Mouse (Mus musculus) lung, embryonic 16.5 days (tissue): ENCODE measurements around the gene Cdc42ep3. TPM values are rescaled to one million over a fixed set of nuclear protein-coding genes. Genes with fewer than 3 reads are reported as not detected.
A peak's percentile ranks its signal among the peaks of the same experiment; 100 is the strongest.

ENCODE experiments used
- ATAC-seq: fragments of 200-750 bp; cut with Nextera tagmentation; 2 replicates; pipeline ENCODE4 v1.8.0; 2017; ENCODE audit warnings: low read depth, mild to moderate bottlenecking, moderate library complexity
- H3K27ac ChIP-seq: fragments of 300-500 bp; sonication (generic); 2 replicates; pipeline ENCODE4 v1.5.1; 2014; ENCODE audit warnings: mild to moderate bottlenecking, control low read depth, low read length
- H3K27me3 ChIP-seq: fragments of 300-500 bp; sonication (generic); 2 replicates; pipeline ENCODE4 v1.6.1; 2014; ENCODE audit warnings: low read depth, low read length, mixed read lengths; ENCODE audit not compliant: control insufficient read depth, insufficient read depth
- H3K36me3 ChIP-seq: fragments of 300-500 bp; sonication (generic); 2 replicates; pipeline ENCODE4 v1.6.1; 2014; ENCODE audit warnings: low read length; ENCODE audit not compliant: control insufficient read depth, insufficient read depth
- H3K4me1 ChIP-seq: fragments of 300-500 bp; sonication (generic); replicated peaks from 2 replicates; pipeline ENCODE4 v1.6.1; 2014; ENCODE audit warnings: low read length, mixed read lengths; ENCODE audit not compliant: control insufficient read depth, insufficient read depth
- H3K4me2 ChIP-seq: fragments of 300-500 bp; sonication (generic); 2 replicates; pipeline ENCODE4 v1.6.1; 2014; ENCODE audit warnings: low read depth, low read length, control low read depth
- H3K4me3 ChIP-seq: fragments of 300-500 bp; sonication (generic); 2 replicates; pipeline ENCODE4 v1.5.1; 2014; ENCODE audit warnings: mild to moderate bottlenecking, low read length, control low read depth
- H3K9ac ChIP-seq: fragments of 300-500 bp; sonication (generic); 2 replicates; pipeline ENCODE4 v1.6.1; 2014; ENCODE audit warnings: low read length, control low read depth
- H3K9me3 ChIP-seq: fragments of 300-500 bp; sonication (generic); 2 replicates; pipeline ENCODE4 v1.6.1; 2016; ENCODE audit warnings: low read length; ENCODE audit not compliant: control insufficient read depth
- WGBS: fragments of 180-500 bp; shearing (Covaris S2); extraction: QIAGEN DNeasy Blood & Tissue Kit; methylation state at CpG from one replicate; pipeline ENCODE4 v1.1.7; 2014; 5-methylcytosine and 5-hydroxymethylcytosine counted together
- polyA plus RNA-seq: library from polyadenylated mRNA; unstranded; fragments of >200 nt; fragmentation: Nextera tagmentation; extraction: Ambion mirVana; gene quantifications from 2 replicates; pipeline ENCODE4 v1.2.1, GENCODE M21; 2015

Gene Cdc42ep3
- polyA plus RNA-seq, 1 experiment from 2014 or later = 88.9 TPM

GRCm38 (mm10) chr17:79372973-79373372 lies 18.1 kb upstream of the Cdc42ep3 start:
- Histone ChIP-seq H3K36me3 (no peaks in the 10 kb centered on the region), H3K4me1 (0 out of 2 replicates have a peak, but pooled peaks cover 4% of the 10 kb centered on the region), H3K9me3 (no peaks in the 10 kb centered on the region), H3K9ac (no peak overlapping the region), H3K4me3 (no peak overlapping the region), H3K27ac (no peak overlapping the region), H3K27me3 (no peaks in the 10 kb centered on the region), H3K4me2 (no peak overlapping the region)
- 37% methylated on average over 5 of the region's 5 CpGs for WGBS
- ATAC-seq = no peak

GRCm38 (mm10) chr17:79364749-79365450 lies 10.0 kb upstream of the Cdc42ep3 start:
- no peaks in the 10 kb centered on the region for H3K27me3 ChIP-seq
- 42% methylated on average over 5 of the region's 5 CpGs for WGBS
- no peaks in the 10 kb centered on the region for H3K9me3 ChIP-seq
- no peak overlapping the region for H3K4me2 ChIP-seq
- no peaks in the 10 kb centered on the region for H3K36me3 ChIP-seq
- H3K4me3 ChIP-seq = no peak overlapping the region
- no peak for ATAC-seq
- no peak overlapping the region for H3K9ac ChIP-seq
- H3K4me1 ChIP-seq = no peaks in the 10 kb centered on the region
- no peak overlapping the region for H3K27ac ChIP-seq

GRCm38 (mm10) chr17:79356071-79356601 lies 1.2 kb upstream of the Cdc42ep3 start:
- WGBS = 5% methylated on average over 24 of the region's 24 CpGs
- Histone ChIP-seq H3K4me2 (peak overlapping the region; percentile 91), H3K9me3 (no peaks in the 10 kb centered on the region), H3K36me3 (no peaks in the 10 kb centered on the region), H3K27ac (peak overlapping the region; percentile 90), H3K4me3 (peak overlapping the region; percentile 84), H3K27me3 (no peaks in the 10 kb centered on the region; the same call in 1 of the 2 replicates), H3K9ac (peak overlapping the region; percentile 88), H3K4me1 (peaks cover 17% of the 10 kb centered on the region)
- 0 out of 2 replicates have a peak, but pooled peaks have one; percentile 8 for ATAC-seq

- peaks cover 19% of the 10 kb centered on the region for H3K4me1 ChIP-seq
- no peaks in the 10 kb centered on the region for H3K9me3 ChIP-seq
- peak overlapping the region; percentile 90 for H3K27ac ChIP-seq
- ATAC-seq = peak; percentile 48
- H3K4me3 ChIP-seq = peak overlapping the region; percentile 84
- H3K4me2 ChIP-seq = peak overlapping the region; percentile 91
- H3K27me3 ChIP-seq = no peaks in the 10 kb centered on the region; the same call in 1 of the 2 replicates
- peak overlapping the region; percentile 88 for H3K9ac ChIP-seq
- no peaks in the 10 kb centered on the region for H3K36me3 ChIP-seq
- WGBS = under 1% methylated on average over 57 of the region's 59 CpGs
Measured at GRCm38 (mm10) chr17:79355271-79355991, 540 bp upstream of the Cdc42ep3 start.

- Histone ChIP-seq H3K27ac (peak overlapping the region; percentile 90), H3K4me3 (peak overlapping the region; percentile 84), H3K27me3 (no peaks in the 10 kb centered on the region; the same call in 1 of the 2 replicates), H3K4me1 (peaks cover 23% of the 10 kb centered on the region), H3K9ac (peak overlapping the region; percentile 88), H3K4me2 (peak overlapping the region; percentile 91), H3K9me3 (no peaks in the 10 kb centered on the region), H3K36me3 (no peaks in the 10 kb centered on the region)
- WGBS = 0% methylated on average over 6 of the region's 6 CpGs
- ATAC-seq = no peak
Measured at GRCm38 (mm10) chr17:79354174-79354443, 782 bp downstream of the Cdc42ep3 start.

GRCm38 (mm10) chr17:79353446-79354173 lies 1.3 kb downstream of the Cdc42ep3 start:
- Histone ChIP-seq H3K9ac (peak overlapping the region; percentile 88), H3K27ac (peak overlapping the region; percentile 90), H3K9me3 (no peaks in the 10 kb centered on the region), H3K4me3 (peak overlapping the region; percentile 84), H3K36me3 (peaks cover under 1% of the 10 kb centered on the region; the same call in 1 of the 2 replicates), H3K4me1 (peaks cover 24% of the 10 kb centered on the region), H3K27me3 (no peaks in the 10 kb centered on the region; the same call in 1 of the 2 replicates), H3K4me2 (peak overlapping the region; percentile 91)
- 0 out of 2 replicates have a peak, but pooled peaks have one; percentile 8 for ATAC-seq
- 3% methylated on average over 16 of the region's 16 CpGs for WGBS

GRCm38 (mm10) chr17:79350751-79351191 lies 4.1 kb downstream of the Cdc42ep3 start:
- Histone ChIP-seq H3K9ac (no peak overlapping the region), H3K4me2 (peak overlapping the region; percentile 10; the same call in 1 of the 2 replicates), H3K9me3 (no peaks in the 10 kb centered on the region), H3K4me1 (peaks cover 35% of the 10 kb centered on the region), H3K27ac (no peak overlapping the region), H3K4me3 (no peak overlapping the region), H3K27me3 (no peaks in the 10 kb centered on the region; the same call in 1 of the 2 replicates), H3K36me3 (peaks cover 2% of the 10 kb centered on the region; the same call in 1 of the 2 replicates)
- 74% methylated on average over 11 of the region's 11 CpGs for WGBS
- ATAC-seq = no peak

- H3K27me3 ChIP-seq = no peaks in the 10 kb centered on the region
- no peak overlapping the region for H3K9ac ChIP-seq
- H3K4me3 ChIP-seq = no peak overlapping the region
- no peaks in the 10 kb centered on the region for H3K9me3 ChIP-seq
- no peak for ATAC-seq
- no peak overlapping the region for H3K27ac ChIP-seq
- H3K4me1 ChIP-seq = peaks cover 35% of the 10 kb centered on the region
- H3K4me2 ChIP-seq = no peak overlapping the region
- H3K36me3 ChIP-seq = peaks cover 2% of the 10 kb centered on the region; the same call in 1 of the 2 replicates
- WGBS = 63% methylated on average over 4 of the region's 4 CpGs
Measured at GRCm38 (mm10) chr17:79349371-79349770, 5.5 kb downstream of the Cdc42ep3 start.
